Mouse (Mus musculus) activated CD4-positive, CD25-positive, alpha-beta regulatory T cell, adult 4 months (primary cell): ENCODE data around the gene Olfr1494. TPM values are rescaled to one million over a fixed set of nuclear protein-coding genes. Genes with fewer than 3 reads are reported as not detected.

Experiments
- ATAC-seq: one replicate; pipeline ENCODE4 v1.8.0; 2017
- polyA plus RNA-seq, 2 experiments: library from polyadenylated mRNA; unstranded; fragments of 100-300 nt; shearing (Covaris generic); gene quantifications; one replicate each; pipeline ENCODE4 v1.2.1; 2017

Gene Olfr1494
- not detected for polyA plus RNA-seq

DNA sequence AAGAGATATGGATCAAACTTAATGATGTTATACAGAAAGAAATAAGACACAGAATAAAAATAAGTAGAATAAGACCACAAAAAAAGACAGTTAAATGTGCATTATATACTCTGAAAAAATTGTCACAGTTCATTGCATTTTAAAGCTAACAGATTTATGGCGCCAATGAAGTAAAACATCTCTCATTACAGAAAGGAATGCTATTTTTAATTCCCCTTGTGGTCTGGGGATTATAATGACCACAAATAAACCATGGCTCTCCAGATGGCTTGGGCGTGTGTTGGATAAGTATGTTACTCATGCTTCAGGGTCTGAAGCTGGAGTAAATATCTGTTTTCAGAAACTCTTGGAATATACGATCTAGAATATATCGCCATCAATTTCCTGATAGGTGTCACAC, at the start of gene Olfr1494:
TSS of gene Olfr1494 (plus strand) at position 301 of the 400 bp plus-strand sequence.
- ATAC-seq, result no peak

DNA sequence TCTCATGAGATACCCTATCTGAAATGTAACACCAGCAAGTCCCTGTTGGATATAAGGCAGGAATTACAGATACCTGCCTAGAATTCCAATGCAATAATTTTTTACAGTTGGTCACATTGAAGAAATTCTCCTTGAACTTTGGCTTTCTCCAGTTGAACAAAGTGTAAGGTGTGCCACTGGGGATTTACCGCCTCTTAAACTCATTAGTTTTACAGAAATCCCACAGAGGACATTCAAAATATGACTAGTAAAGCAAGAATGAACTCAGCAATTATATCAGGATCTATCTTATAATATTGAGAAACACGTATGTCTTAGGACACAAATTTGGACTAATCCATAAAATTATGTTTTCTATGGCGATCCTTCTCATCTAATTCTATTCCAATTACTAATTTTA, 42.6 kb upstream of the Olfr1494 start, which contains the start of gene Olfr1491:
TSS of gene Olfr1491 (plus strand) at position 301 of the 400 bp plus-strand sequence.
- no peak for ATAC-seq

DNA sequence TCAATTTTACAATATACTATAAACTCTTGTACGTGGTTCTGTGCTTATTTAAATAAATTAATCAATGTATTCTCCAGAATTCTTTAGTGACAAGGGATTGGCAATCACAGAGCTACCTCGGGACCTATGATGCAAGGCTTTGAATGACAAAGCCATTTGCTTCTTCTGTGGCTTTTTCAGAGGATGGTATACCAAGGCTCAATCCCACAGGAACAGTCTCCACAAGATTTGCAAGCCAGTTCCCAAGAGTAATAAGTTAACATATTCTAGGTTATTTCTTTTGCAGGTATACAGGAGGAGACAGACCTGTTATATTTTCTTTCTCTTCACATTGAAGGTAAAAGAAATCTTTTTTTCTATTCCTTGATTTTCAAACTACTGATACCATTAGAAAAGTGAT, 16.6 kb upstream of the Olfr1494 start, which contains the start of gene Olfr1493-ps1:
TSS of gene Olfr1493-ps1 (plus strand) at position 301 of the 400 bp plus-strand sequence.
- ATAC-seq, result no peak

DNA sequence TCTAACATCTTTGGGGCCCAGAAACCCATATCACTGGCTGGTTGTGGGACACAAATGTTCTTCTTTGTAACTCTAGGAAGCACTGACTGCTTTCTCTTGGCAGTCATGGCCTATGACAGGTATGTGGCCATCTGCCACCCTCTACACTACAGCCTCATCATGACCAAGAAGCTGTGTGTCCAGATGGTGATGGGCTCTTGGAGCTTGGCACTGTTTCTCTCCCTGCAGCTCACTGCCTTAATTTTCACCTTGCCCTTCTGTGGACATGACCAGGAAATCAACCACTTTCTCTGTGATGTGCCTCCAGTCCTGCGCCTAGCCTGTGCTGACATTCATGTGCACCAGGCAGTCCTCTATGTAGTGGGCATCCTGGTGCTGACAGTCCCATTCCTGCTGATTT, 9.8 kb downstream of the Olfr1494 start:
- ATAC-seq, result no peak

DNA sequence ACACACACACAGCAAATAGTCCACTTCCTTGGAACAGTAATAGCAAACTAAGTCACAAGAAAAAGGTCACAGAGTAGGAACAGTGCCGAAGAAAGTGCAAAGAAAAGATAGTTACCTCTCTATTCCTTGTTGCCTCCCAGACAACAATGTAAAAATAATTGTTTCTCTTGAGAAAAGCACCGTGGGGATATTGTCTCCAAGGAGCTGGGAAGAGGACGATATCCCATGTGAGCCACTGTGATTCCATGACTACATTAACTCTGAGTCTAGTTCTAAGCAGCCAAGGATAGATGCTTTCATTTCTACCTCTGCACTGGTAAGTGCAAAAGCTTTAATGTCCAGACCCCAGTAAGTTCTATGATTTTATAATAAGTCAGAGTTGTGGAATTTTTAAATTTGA, 24.8 kb downstream of the Olfr1494 start, which contains the start of gene Olfr1495:
TSS of gene Olfr1495 (plus strand) at position 301 of the 400 bp plus-strand sequence.
- no peak for ATAC-seq

DNA sequence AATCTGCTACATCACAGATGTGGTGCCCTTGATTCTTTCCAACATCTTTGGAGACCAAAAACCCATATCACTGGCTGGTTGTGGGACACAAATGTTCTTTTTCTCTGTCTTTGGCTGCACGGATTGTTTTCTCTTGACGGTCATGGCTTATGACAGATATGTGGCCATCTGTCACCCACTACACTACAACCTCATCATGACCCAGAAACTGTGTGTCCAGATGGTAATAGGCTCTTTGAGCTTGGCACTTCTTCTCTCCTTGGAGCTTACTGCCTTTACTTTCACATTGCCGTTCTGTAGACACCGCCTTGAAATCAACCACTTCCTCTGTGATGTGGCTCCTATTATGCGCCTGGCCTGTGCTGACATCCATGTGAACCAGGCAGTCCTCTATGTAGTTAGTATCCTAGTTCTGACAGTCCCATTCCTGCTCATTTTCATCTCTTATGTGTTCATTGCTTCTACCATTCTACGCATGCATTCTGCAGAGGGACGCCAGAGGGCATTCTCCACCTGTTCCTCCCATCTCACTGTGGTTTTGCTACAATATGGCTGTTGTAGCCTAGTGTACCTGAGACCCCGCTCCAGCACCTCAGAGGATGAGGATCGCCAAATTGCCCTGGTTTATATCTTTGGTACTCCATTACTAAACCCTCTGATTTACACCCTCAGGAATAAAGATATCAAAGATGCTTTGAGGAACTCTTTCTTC, 29.2 kb downstream of the Olfr1494 start:
- no peak for ATAC-seq

DNA sequence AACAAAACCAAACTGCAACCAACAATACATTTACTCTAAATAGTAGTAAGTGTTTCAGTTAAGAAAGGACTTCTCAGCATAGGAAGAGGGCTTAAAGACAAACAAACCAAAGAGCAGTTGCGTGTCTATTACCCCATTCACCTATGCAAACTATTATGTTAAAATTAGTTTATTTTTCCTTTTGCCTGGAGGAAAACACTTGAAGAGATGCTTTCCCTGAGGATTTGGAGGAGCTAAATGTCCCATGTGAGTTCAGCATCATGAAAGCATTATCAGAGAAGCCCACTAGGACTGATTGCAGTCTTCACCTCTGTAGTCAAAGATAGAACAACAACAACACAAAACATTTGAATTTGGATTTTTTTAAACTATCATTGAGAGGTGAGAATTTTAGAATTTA, 38.0 kb downstream of the Olfr1494 start, which contains the start of gene Olfr1496:
TSS of gene Olfr1496 (plus strand) at position 301 of the 400 bp plus-strand sequence.
- ATAC-seq, result no peak

DNA sequence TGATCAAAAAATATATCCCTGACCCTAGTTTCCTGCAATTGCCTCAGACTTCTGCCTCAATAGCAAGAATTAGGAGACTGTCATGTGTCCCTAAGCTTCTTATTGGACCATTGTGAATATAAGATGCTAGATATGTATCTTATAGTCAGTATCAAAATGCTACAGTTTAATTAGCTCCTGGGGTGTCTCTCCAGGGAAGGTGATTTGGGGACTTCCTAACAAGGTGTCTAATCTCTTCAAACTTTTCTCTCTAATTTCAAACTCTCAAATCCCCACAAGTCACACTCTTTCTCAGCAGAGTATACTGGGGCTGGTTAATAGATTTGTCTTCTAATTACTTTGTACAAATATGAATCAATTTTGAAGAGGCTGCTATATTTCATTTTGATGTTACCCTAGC, 58.6 kb downstream of the Olfr1494 start, which contains the start of gene Olfr1497:
TSS of gene Olfr1497 (minus strand) at position 101 of the 400 bp plus-strand sequence.
- ATAC-seq, result no peak

Other genes starting within 250 kb of the Olfr1494 start
- gene Olfr1477, start 239.2 kb upstream of the Olfr1494 start, polyA plus RNA-seq, result under 1 TPM in 1 of 2 experiments, not detected in 1; 0.11 TPM
- not detected for gene Olfr1480, start 211.8 kb upstream of the Olfr1494 start, polyA plus RNA-seq
- not detected for gene Olfr1484, start 156.2 kb upstream of the Olfr1494 start, polyA plus RNA-seq
- gene Olfr1487, start 122.4 kb upstream of the Olfr1494 start, polyA plus RNA-seq, result not detected
- not detected for gene Olfr1489, start 108.1 kb upstream of the Olfr1494 start, polyA plus RNA-seq
- gene Olfr1490, start 88.6 kb upstream of the Olfr1494 start, polyA plus RNA-seq, result not detected
- not detected for gene Olfr1491, start 42.5 kb upstream of the Olfr1494 start, polyA plus RNA-seq
- not detected for gene Olfr1493-ps1, start 16.4 kb upstream of the Olfr1494 start, polyA plus RNA-seq
- gene Olfr1495, start 24.9 kb downstream of the Olfr1494 start, polyA plus RNA-seq, result not detected
- gene Olfr1496, start 38.1 kb downstream of the Olfr1494 start, polyA plus RNA-seq, result not detected
- not detected for gene Olfr1497, start 58.5 kb downstream of the Olfr1494 start, polyA plus RNA-seq
- gene Olfr1499, start 79.7 kb downstream of the Olfr1494 start, polyA plus RNA-seq, result under 1 TPM in 1 of 2 experiments, not detected in 1; 0.30 TPM
- gene Olfr1500, start 90.8 kb downstream of the Olfr1494 start, polyA plus RNA-seq, result not detected
- gene Olfr1501, start 111.0 kb downstream of the Olfr1494 start, polyA plus RNA-seq, result under 1 TPM in 1 of 2 experiments, not detected in 1; 0.49 TPM
- gene Olfr1502, start 122.1 kb downstream of the Olfr1494 start, polyA plus RNA-seq, result not detected
- gene Olfr1504, start 158.2 kb downstream of the Olfr1494 start, polyA plus RNA-seq, result not detected
- not detected for gene Olfr1505, start 173.8 kb downstream of the Olfr1494 start, polyA plus RNA-seq